Mouse (Mus musculus) T-helper 1 cell (primary cell): ENCODE data around the gene Prex1.
"Not testable (repeated sequence)": the region's sequence is repeated elsewhere in the genome, so short reads cannot be mapped to it uniquely, and the experiment has no call there.

Experiments used
- in situ Hi-C: fragments of 300-600 bp; cut with MboI, MseI; formaldehyde crosslinking; loops from one replicate; pipeline ENCODE4 v1.15.1; 2025; ENCODE audit warnings: high pct_unique_total_duplicates

Prex1 gene

DNA sequence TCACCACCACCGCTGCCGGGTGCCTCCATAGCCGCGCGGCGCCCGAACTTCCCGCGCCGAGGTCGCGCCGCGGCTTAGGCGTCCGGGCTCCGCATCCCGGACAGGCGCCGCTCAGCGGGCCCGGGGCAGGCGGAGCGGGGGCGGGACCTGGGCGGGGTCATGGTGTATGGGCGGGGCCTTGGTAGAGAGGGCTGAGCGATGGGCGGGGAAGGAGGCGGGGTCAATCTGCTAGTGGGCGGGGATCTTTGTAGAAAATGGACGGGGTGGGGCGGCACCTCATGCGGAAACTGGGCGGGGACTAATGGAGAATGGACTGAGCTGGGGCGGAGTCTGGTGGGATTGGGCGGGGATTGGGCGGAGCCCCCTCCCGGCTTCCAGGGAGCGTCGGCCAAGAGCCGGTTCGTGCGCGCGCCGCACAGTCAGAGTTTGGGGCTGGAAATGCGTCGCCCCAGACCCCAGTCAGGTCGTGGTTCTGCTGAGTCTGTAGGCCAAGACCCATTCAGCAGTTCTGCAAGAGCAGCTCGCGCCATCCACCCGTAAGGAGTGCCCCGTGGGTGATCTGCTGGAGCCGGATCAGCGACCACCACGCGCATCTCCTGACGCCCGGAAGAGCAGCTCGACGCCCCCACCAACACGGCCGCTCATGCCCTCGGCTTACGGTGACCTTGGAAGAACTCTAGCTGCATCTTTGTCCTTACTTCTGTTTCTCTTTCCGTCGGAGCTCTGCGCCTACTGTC lies at the start of gene Prex1:
Gene Prex1 (minus strand): TSS at position 143 of the 737 bp plus-strand sequence.
- in situ Hi-C loops: loop anchor here (5.0 kb wide), 1 partner anchor 57 kb away; no protein-coding TSS in a partner anchor

- in situ Hi-C loops: no loop called here
These were observed 44.3 kb upstream of the Prex1 start for GRCm38 (mm10) chr2:166757969-166758368.

DNA sequence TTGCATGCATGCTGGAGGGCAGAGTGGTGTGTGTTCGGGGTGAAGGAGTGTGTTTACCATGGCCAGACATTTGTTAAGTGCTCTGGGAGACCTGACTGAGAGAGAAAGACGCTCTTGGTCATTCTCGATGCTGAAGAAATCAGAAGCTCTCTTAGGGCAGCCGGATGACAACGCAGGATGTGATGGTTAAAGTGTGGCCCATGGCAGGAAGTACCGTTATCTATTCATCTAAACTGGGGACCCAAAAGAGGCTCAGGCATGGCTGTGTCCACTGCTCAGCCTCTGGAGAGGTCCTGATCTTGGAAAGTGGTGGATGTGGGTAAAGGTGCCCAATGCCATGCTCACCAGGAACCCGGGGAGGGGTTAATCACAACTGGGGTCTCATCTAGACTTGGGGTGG lies 41.1 kb upstream of the Prex1 start:
- in situ Hi-C loops: no loop called here

DNA sequence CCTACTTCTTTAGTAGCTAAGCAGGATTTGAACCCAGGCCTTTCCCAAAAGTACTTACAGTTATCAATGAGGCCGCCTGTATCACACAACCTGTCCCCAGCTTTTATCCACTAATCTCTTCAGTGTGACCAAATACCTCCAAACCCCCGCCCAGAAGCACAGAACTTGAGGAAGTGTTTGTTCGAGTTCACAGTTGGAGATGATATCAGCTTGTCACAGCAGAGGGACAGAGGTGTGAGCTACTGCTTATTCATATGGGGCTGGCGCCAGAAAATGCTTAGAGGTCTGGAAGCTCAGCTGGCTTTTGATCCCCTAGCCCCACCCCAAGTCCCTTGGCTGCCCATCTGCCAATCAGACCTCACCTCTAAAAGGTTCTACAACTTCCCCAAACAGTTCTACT lies 40.6 kb upstream of the Prex1 start:
- in situ Hi-C loops: no loop called here

GRCm38 (mm10) chr2:166750620-166751191 lies 37.1 kb upstream of the Prex1 start:
- in situ Hi-C loops: no loop called here

DNA sequence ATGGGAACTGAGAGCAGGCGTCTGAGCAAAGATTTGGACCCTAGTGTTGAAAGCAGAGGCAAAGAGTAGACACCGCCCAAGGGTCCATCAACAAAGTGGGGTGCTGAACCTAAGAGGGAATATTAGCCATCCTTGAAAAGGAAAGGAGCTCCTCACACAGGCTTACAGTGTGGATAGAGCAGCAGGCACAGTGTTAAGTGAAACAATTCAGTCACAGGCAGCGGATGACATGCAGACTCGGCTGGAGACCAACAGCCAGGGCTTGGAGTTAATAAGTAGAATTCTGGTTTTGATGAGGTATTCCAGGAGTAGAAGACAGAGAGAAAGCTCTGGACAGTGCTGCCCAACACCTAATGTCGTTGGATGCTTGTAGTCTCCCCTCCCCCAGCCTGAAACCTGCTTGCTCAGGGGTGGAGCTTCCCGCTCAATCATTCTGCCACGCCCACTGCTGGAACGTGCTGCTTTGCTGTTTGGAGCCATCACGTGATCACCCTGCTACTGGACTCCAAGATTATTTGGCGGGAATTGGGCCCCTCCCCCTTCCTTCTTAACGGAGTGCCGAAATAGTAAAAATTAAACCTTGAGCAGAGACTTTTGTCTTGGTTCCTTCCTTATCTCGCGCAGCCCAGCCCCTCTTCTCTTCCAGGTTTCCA lies 32.8 kb upstream of the Prex1 start:
- in situ Hi-C loops: not testable (repeated sequence)

- in situ Hi-C loops: no loop called here
These were observed 32.2 kb upstream of the Prex1 start for GRCm38 (mm10) chr2:166745849-166746248.

DNA sequence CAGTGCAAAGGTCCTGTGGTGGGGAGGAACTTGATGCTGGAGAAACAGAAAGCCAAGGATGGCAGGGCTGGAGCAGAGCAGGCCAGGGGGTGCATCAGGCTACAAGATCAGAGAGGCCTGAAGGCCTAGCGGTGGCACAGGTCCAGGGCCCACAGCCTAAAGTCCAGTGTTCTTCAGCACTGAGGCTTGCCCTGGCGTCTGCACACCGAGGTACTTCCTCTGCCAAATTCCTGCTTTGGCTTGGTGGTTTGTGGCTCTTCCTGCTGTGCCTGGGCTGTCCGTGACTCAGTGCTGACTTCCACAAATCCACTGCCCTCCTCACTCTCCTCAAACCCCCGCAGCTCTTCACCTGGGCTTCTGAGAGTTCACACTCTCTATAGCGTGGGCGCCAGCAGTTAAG lies 30.8 kb upstream of the Prex1 start:
- in situ Hi-C loops: no loop called here

DNA sequence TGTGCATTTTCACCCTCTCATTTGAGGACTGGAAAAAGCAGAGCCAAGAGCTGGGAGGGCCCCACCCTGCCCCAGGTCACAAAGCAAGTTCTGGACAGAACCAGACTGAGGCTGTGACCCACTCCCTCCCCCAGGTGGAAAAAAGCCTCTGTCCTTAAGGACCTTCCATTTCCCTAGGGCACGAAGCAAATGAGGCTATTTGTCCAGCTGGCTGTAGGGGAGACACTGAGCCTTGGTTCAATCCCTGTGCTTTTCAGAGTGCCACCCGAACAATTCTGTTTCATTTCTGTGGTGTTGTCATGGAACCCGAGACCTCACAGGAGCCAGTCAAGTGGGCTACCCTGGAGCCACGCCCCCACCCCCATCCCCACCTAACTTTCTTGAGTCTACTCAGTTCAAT lies 29.9 kb upstream of the Prex1 start:
- in situ Hi-C loops: no loop called here

DNA sequence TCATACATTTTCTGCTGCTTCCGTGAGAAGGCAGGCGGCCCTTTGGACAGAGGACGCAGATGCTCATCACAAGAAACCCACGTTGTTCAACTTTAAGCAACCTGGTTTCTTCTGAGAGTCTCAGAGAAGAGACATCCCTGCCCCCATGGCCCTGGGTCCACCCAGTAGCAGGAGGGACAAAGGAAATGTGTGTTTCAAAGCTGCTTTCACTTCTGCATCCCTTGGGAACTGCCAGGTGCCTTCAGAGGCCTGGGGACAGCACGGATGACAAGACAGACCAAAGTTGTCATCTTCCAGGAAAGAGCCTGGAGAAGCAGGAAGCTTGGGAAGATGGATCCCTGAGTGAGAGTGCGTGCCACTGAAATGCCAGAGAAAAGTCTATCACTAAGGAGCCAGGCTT lies 27.8 kb upstream of the Prex1 start:
- in situ Hi-C loops: no loop called here

DNA sequence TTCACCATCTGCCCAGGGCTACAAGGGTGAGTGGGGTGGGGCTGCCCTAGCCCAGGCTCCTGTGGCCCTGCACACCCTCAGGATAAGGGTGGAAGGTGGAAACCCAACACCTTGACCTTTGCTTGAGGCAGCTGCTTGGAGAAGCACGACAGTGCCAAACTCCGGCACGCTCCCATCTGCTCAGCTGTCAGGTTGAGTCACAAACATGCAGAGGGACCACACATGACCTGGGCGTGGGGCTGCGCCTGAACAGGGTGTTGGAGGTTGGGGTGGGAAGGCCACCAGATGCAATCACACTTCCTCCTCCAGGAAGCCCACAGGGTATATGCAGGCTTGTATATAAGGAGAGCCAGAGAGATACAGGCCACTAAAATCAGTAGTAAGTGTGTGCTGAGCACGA lies 26.8 kb upstream of the Prex1 start:
- in situ Hi-C loops: no loop called here

DNA sequence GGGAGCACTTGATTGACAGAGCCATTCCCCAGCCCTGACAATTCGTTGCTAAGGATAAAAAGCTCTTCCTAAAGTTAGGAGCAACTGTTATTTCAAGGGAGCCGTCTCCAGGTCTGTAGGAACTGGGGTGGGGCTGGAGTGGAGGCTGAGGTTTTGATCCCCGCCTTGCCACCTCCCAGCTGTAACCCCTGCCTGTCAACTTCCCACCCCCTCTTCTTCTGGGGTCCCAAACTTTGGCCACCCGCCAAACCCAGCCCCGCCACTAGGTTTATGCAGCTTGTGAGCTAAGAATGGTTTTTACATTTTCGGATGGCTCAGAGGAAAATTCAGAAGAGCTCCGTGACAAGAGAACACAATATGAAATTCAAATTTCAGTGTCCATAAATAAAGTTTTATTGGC lies 23.7 kb upstream of the Prex1 start:
- in situ Hi-C loops: no loop called here

DNA sequence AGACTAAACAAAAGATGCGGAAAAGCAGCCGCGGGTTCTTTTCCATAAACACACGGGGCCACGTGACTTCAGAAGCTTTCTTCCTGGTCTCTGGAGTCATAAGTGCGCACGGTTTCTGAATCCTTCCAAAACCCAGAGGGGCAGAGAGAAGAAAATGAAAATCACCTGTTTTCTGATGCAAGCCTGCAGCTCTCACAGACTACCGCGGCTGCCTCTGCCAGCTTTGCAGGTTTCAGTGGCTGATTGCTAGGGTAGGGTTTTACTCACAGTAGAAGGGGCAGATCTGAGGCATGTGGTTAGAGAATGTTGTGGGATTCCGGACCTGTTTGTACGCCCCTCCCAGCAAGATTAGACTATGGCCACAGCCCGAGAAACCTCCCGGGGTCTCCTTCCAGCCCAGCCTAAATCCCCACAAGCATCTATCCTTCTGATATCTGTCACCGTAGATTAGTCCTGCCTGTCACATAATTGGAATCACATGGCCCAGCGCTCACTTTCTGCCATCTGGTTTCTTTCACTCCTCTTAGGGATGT lies 21.9 kb upstream of the Prex1 start:
- in situ Hi-C loops: no loop called here

DNA sequence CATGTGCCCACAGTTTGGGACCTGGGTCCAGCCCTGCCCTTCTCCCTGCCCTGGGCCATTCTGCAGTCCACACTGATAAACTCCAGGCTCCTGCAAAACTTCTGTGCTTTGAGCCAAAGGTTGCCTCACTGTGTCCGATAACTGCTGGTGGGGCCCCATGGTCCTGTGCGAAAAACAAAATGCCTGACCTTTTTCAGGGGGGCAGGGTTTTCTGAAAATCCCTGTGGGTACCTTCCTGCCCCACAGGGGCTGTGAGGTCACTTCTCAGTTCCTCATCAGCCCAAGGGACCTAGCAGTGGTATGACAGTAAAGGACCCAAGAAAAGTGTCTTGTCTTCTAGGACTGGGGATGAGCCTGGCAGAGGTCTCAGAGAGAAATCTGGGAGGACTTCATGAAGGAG lies 19.2 kb upstream of the Prex1 start:
- in situ Hi-C loops: no loop called here

DNA sequence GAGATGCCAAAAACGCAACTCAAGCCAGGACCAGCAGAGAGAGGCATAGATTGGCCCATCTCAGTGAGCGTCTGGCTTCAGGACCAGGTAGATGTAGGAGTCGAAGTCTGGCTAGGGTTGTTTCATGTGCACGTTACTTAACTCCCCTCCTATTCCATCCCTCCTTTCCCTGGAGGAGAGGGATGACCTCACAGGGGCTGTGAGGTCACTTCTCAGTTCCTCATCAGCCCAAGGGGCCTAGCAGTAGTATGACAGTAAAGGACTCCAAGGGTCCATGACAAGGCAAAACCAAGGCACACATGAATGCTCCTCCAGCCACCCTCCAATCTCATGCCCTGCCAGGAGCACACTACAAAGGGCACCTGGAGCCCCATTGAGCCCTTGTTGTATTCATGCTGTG lies 18.5 kb upstream of the Prex1 start:
- in situ Hi-C loops: no loop called here

GRCm38 (mm10) chr2:166731102-166731883 lies 17.7 kb upstream of the Prex1 start:
- in situ Hi-C loops: not testable (repeated sequence)

- in situ Hi-C loops: no loop called here
These were observed 16.9 kb upstream of the Prex1 start for GRCm38 (mm10) chr2:166730567-166730915.

- in situ Hi-C loops: loop anchor here (10.0 kb wide), 1 partner anchor 1265 kb away; no protein-coding TSS in a partner anchor
These were observed 16.3 kb upstream of the Prex1 start for GRCm38 (mm10) chr2:166729656-166730566.

GRCm38 (mm10) chr2:166729045-166729444 lies 15.4 kb upstream of the Prex1 start:
- in situ Hi-C loops: loop anchor here (10.0 kb wide), 1 partner anchor 1264 kb away; no protein-coding TSS in a partner anchor

DNA sequence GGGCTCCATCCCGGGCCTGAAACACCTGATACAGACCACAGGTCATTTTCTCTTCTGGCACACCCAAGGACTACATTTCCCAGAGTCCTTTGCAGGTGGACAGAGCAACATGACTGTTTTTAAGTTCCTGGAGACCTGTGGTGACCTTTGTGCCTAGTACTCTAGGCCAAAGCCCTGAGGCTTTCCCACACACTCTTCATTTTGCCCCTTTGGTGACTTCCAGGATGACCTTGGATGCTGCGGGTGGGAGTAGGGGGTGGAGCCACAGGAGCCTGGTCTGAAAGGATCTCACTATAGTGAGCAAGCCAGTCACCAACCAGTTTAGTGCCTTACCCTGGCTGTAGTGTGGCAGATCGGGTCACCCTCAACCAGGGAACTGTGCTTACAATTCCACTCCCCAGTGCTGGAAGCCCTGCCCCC lies 14.6 kb upstream of the Prex1 start:
- in situ Hi-C loops: loop anchor here (10.0 kb wide), 1 partner anchor 1263 kb away; no protein-coding TSS in a partner anchor

- in situ Hi-C loops: loop anchor here (10.0 kb wide), 1 partner anchor 1263 kb away; no protein-coding TSS in a partner anchor
These were observed 14.2 kb upstream of the Prex1 start for GRCm38 (mm10) chr2:166727790-166728189.
